Mouse (Mus musculus): Measurements from ENCODE around the gene Spag9. TPM values are rescaled to one million over a fixed set of nuclear protein-coding genes. Genes with fewer than 3 reads are reported as not detected.

The Spag9 gene
- polyA plus RNA-seq, 1 experiment, result 19.1 TPM

DNA sequence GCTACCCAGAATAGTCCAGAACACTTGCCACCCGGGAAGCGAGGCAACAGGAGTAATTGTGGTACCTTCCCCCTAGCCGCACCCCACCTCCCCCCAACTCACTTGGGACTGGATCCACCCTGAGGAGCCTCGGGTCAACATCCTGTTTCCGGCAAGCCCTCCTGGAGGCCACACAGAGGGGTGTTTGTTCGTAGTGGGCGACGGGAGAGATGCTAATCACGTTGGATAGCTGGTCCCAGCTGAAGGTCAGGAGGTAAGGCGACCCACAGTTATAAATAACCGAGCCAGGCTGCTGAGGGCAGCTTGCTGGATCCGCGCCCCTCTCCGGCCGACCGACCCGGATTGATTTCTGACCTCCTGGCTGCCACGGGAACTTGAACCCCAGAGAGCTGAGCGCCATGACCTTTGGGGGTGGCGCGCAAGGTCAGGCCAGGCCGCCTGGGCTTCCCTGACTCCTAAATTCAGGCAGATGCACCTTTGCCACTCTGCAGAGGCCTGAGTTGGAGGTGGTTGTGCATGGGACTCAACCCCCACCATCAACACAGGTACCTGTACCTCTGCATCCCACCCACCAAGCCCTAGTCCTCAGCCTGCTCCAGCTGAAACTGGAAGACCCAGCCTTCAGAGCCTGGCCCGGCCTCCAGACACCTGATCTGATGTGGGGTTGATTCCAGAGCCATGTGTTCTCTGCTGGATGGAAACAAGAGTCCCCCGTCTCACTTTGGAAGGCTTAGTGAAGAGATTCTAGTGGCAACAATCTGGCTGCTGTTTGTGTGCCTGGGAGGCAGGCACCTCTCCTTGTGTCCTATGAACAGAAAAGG, 142.7 kb downstream of the Spag9 start:
- 26% methylated on average over 24 of the region's 24 CpGs for WGBS
- DNase-seq, result peak; percentile 86
- H3K4me1 ChIP-seq (ENCODE audit: control insufficient read depth, insufficient read depth, low read length), result peaks cover 48% of the 10 kb centered on the region
- H3K4me3 ChIP-seq (ENCODE audit: insufficient read depth, low read depth, low read length), result no peak overlapping the region
- H3K27ac ChIP-seq (ENCODE audit: insufficient read depth, low read depth, low read length), result peak overlapping the region; percentile 88
- H3K36me3 ChIP-seq (ENCODE audit: control insufficient read depth, insufficient read depth, low read length), result no peaks in the 10 kb centered on the region
- TF ChIP-seq POLR2A (IDR thresholded peaks at IDR 0.05; ENCODE audit: low read depth, low read length), result no peak
- no peak for TF ChIP-seq CTCF (conservative IDR thresholded peaks at IDR 0.05; ENCODE audit: insufficient read depth, insufficient read length, low read depth, low read length)
- no peaks in the 10 kb centered on the region for H3K27me3 ChIP-seq (replicated peaks; ENCODE audit: control insufficient read depth, insufficient read depth, low read length)

DNA sequence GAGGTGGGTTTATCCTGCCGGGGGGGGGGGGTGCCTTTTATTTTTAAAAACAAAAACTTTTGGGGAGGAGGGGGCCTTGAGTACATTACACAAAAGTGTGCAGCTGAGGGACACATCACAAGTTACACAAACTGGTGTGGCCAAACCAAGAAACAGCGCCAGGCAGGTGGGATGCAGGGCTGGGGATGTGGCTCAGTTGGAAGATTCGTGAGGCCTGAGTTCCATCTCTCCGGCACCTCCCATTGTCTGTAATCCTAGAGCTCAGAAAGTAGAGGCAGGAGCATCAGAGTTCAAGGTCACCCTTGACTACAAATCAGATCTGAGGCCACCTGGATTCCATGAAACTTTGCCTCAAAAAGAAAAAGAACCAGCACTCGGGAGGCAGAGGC, 143.3 kb downstream of the Spag9 start:
- H3K4me3 ChIP-seq (ENCODE audit: insufficient read depth, low read depth, low read length), result no peak overlapping the region
- H3K27me3 ChIP-seq (replicated peaks; ENCODE audit: control insufficient read depth, insufficient read depth, low read length), result no peaks in the 10 kb centered on the region
- DNase-seq, result no peak
- H3K27ac ChIP-seq (ENCODE audit: insufficient read depth, low read depth, low read length), result peak overlapping the region; percentile 88; the same call in 1 of the 2 replicates
- TF ChIP-seq CTCF (conservative IDR thresholded peaks at IDR 0.05; ENCODE audit: insufficient read depth, insufficient read length, low read depth, low read length), result no peak
- TF ChIP-seq POLR2A (IDR thresholded peaks at IDR 0.05; ENCODE audit: low read depth, low read length), result no peak
- 85% methylated on average over 5 of the region's 5 CpGs for WGBS
- H3K36me3 ChIP-seq (ENCODE audit: control insufficient read depth, insufficient read depth, low read length), result no peaks in the 10 kb centered on the region
- H3K4me1 ChIP-seq (ENCODE audit: control insufficient read depth, insufficient read depth, low read length), result peaks cover 49% of the 10 kb centered on the region

DNA sequence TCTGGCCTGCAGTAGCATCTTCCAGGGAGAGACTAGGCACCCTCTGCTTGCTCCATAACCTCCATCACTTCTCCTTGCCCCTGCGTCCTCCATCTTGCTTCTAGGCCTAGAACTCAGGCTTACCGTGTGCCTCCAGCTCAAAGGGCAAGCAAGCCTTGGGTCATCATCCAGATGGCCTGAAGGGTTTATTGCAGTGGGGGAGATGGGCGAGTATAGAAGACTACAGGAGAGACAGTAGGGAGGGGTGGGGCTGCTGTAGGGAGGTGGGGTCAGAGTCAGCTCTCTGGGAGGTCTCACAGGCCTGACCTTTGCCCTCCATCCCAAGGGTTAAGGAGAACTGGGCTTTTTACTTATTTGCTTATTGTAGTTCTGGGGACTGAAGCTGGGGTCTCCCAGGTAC, 144.6 kb downstream of the Spag9 start:
- peaks cover 47% of the 10 kb centered on the region for H3K4me1 ChIP-seq (ENCODE audit: control insufficient read depth, insufficient read depth, low read length)
- H3K4me3 ChIP-seq (ENCODE audit: insufficient read depth, low read depth, low read length), result no peak overlapping the region
- peak; percentile 41 for DNase-seq
- H3K36me3 ChIP-seq (ENCODE audit: control insufficient read depth, insufficient read depth, low read length), result no peaks in the 10 kb centered on the region
- 71% methylated on average over 3 of the region's 3 CpGs for whole genome bisulfite sequencing
- TF ChIP-seq POLR2A (IDR thresholded peaks at IDR 0.05; ENCODE audit: low read depth, low read length) (no peak), CTCF (conservative IDR thresholded peaks at IDR 0.05; ENCODE audit: insufficient read depth, insufficient read length, low read depth, low read length) (no peak)
- H3K27me3 ChIP-seq (replicated peaks; ENCODE audit: control insufficient read depth, insufficient read depth, low read length), result no peaks in the 10 kb centered on the region
- no peak overlapping the region for H3K27ac ChIP-seq (ENCODE audit: insufficient read depth, low read depth, low read length)

DNA sequence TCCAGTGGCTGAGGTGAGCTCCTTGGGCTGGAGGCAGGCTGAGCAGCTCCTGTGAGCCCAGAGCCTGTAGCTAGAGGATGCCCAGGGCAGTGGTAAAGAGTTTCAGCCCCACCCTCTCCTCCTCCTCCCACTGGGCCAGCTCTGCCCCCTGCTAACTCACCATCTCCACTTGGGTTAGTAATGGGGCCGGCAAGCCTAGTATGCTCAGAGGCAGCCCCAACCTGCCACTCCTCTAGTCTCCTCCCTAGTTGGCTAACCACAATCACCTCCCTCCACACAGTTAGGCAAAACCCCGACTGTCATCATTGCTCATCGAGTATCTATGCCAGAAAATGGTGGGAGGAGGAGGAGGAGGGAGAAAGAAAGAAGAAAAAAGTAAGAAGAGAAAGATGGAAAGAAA, 145.7 kb downstream of the Spag9 start:
- H3K4me3 ChIP-seq (ENCODE audit: insufficient read depth, low read depth, low read length), result no peak overlapping the region
- H3K27ac ChIP-seq (ENCODE audit: insufficient read depth, low read depth, low read length), result no peak overlapping the region
- H3K27me3 ChIP-seq (replicated peaks; ENCODE audit: control insufficient read depth, insufficient read depth, low read length), result no peaks in the 10 kb centered on the region
- peaks cover 37% of the 10 kb centered on the region; the same call in 1 of the 2 replicates for H3K4me1 ChIP-seq (ENCODE audit: control insufficient read depth, insufficient read depth, low read length)
- 50% methylated on average over 3 of the region's 3 CpGs for WGBS
- TF ChIP-seq CTCF (conservative IDR thresholded peaks at IDR 0.05; ENCODE audit: insufficient read depth, insufficient read length, low read depth, low read length) (no peak), POLR2A (IDR thresholded peaks at IDR 0.05; ENCODE audit: low read depth, low read length) (no peak)
- DNase-seq, result no peak
- no peaks in the 10 kb centered on the region for H3K36me3 ChIP-seq (ENCODE audit: control insufficient read depth, insufficient read depth, low read length)

DNA sequence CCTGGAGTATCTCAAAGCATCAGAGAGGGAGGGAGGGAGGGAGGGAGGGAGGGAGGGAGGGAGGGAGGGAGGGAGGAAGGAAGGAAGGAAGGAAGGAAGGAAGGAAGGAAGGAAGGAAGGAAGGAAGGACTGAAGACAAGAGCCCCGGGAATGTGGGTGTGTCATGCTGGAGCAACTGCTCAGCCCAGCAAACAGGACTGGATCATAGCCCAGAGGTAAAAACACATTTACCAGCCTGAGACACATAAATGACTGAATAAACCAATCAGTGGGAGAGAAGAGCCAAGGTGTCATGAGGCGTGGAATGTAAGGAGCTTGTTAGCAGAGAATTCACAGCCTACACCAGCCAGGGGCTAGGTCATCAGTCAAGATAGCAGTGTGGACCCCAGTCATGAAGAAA, 147.4 kb downstream of the Spag9 start:
- Histone ChIP-seq H3K4me3 (ENCODE audit: insufficient read depth, low read depth, low read length) (no peak overlapping the region), H3K27me3 (replicated peaks; ENCODE audit: control insufficient read depth, insufficient read depth, low read length) (no peaks in the 10 kb centered on the region), H3K36me3 (ENCODE audit: control insufficient read depth, insufficient read depth, low read length) (no peaks in the 10 kb centered on the region), H3K4me1 (ENCODE audit: control insufficient read depth, insufficient read depth, low read length) (peaks cover 27% of the 10 kb centered on the region; the same call in 1 of the 2 replicates), H3K27ac (ENCODE audit: insufficient read depth, low read depth, low read length) (no peak overlapping the region)
- DNase-seq, result peak; percentile 67
- TF ChIP-seq POLR2A (IDR thresholded peaks at IDR 0.05; ENCODE audit: low read depth, low read length) (no peak), CTCF (conservative IDR thresholded peaks at IDR 0.05; ENCODE audit: insufficient read depth, insufficient read length, low read depth, low read length) (no peak)
- 31% methylated on average over 2 of the region's 2 CpGs for WGBS

DNA sequence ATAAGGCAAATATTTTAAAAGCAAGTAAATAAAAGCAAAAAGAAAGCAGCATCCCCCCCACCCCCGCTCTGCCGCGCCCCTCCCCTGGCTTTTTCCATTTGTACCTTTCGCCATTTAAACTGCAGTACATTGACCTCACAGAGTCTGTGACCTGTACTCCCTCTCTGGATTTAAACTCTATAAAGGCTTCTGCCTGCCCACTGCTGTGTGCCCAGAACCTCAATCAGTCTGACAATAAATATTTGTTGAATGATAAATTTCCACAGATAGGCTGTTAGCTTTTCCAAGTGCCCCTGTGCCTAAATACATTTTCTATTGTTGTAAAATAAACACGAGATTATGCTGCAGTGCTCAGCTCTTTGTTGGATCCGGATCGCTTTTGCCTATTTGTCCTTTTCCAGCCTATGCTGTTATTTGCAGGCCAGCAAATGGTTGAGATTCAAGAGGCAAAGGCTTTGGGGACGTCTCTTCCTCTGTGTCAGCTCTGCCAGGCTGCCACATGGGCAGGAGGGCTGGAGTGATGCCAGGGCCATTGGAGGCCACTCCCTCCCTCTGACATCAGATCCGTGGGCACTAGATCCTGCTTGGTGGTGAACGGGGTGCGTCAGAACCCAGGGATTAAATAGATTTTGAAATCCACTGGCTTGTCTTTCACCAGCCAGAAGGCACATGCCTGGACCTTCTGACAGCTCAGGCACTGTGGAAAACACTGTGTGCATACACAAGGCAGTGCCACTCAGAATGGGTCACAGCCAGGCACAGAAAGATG, 149.1 kb downstream of the Spag9 start:
- H3K27ac ChIP-seq (ENCODE audit: insufficient read depth, low read depth, low read length), result peak overlapping the region; percentile 64
- no peaks in the 10 kb centered on the region for H3K36me3 ChIP-seq (ENCODE audit: control insufficient read depth, insufficient read depth, low read length)
- no peak overlapping the region for H3K4me3 ChIP-seq (ENCODE audit: insufficient read depth, low read depth, low read length)
- WGBS, result 50% methylated on average over 11 of the region's 11 CpGs
- TF ChIP-seq CTCF (conservative IDR thresholded peaks at IDR 0.05; ENCODE audit: insufficient read depth, insufficient read length, low read depth, low read length) (no peak), POLR2A (IDR thresholded peaks at IDR 0.05; ENCODE audit: low read depth, low read length) (no peak)
- DNase-seq, result peak; percentile 91
- no peaks in the 10 kb centered on the region for H3K27me3 ChIP-seq (replicated peaks; ENCODE audit: control insufficient read depth, insufficient read depth, low read length)
- H3K4me1 ChIP-seq (ENCODE audit: control insufficient read depth, insufficient read depth, low read length), result peaks cover 25% of the 10 kb centered on the region; the same call in 1 of the 2 replicates

DNA sequence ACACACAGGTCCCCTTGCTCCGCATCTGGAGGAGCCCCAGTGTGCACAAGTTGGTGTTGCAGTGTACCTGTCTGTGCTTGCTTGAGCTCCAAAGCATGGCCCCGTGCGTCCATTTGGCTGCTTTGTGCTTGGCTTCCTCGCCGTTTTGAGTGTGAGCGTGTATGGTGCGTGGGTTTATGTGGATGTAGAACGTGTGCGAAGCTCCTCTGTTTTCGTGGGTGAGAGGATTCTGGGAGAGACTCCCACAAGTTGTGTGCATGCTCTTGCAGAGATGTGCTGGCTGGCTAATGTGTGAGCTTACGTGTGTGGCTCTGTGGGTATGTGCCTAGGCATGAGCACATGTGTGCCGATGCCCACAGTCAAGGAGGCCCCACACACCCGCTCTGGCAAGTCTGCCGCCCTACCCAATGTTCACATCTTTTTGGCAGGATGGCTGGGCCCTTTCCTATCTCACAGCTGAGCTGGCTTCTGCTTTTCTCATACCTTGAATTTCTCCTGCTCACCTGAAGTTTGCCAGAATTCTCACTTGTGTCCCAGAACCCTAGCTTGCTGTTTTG, 150.2 kb downstream of the Spag9 start:
- no peak for DNase-seq
- no peaks in the 10 kb centered on the region for H3K36me3 ChIP-seq (ENCODE audit: control insufficient read depth, insufficient read depth, low read length)
- no peaks in the 10 kb centered on the region for H3K27me3 ChIP-seq (replicated peaks; ENCODE audit: control insufficient read depth, insufficient read depth, low read length)
- no peak overlapping the region for H3K4me3 ChIP-seq (ENCODE audit: insufficient read depth, low read depth, low read length)
- H3K4me1 ChIP-seq (ENCODE audit: control insufficient read depth, insufficient read depth, low read length), result peaks cover 22% of the 10 kb centered on the region; the same call in 1 of the 2 replicates
- TF ChIP-seq POLR2A (IDR thresholded peaks at IDR 0.05; ENCODE audit: low read depth, low read length), result no peak
- TF ChIP-seq CTCF (conservative IDR thresholded peaks at IDR 0.05; ENCODE audit: insufficient read depth, insufficient read length, low read depth, low read length), result no peak
- WGBS, result 94% methylated on average over 14 of the region's 14 CpGs
- H3K27ac ChIP-seq (ENCODE audit: insufficient read depth, low read depth, low read length), result no peak overlapping the region

Measured in kidney, adult 2 months (tissue).